Comparison of ENCODE assay signal across 8 mouse cellular contexts in the genomic region with DNA sequence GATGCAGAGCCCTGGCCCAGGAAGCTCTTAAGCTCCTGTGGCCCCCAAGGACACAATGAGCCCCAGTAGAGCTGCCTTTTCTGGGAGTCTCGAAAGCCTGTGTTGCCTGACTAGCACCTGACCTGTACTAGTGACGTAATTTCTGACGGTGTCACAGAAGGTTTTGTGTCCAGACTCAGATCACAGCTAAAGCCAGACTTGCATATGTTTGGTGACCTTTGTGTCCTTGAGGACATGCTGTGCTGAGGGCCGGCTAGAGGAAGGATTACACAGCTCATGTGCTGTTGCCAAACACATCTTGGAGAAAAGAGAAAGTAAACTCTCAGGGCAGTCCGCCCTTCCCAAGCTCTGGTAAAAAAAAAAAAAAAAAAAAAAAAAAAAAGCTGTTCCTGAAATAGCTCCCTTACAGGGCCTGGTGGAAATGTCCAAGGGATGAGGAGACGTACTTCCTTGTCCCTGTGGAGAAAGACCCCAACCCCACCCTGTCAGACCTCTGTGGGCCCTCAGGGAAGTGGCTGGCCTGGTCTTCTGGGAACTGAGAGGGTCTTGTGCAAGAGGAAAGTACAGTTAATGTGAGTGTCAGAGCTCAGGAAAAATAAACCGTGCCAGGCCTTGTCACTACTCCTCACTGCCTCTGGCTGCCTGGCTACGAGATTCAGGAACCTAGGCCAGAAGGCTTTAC. TPM values are rescaled to one million over a fixed set of nuclear protein-coding genes. Genes with fewer than 3 reads are reported as not detected.
DNase-seq lines count a peak whose midpoint lies in the region; ATAC-seq and TF ChIP-seq lines count a peak whose summit lies in the region.

No protein-coding gene starts in this region.

- H3K36me3 ChIP-seq in ES-E14 (ENCODE audit: control insufficient read depth, insufficient read depth, low read length, poor library complexity, severe bottlenecking): no peaks in the 10 kb centered on the region

- peak; percentile 38 to 41 for DNase-seq in adrenal gland, adult 18-20 months (ENCODE audit: low spot score in 2 of 2)
- DNase-seq in adrenal gland, postnatal 4 days (ENCODE audit: low spot score in 2 of 2): no peak
- no peak for DNase-seq in ES-E14 (ENCODE audit: low read depth, low spot score)
- DNase-seq in heart, adult 8-10 months (ENCODE audit: low spot score): peak; percentile 81
- peak; percentile 30 to 83 for DNase-seq in kidney, postnatal 25 days
- DNase-seq in cerebellum, adult 11-12 months: no peak
- no peak for DNase-seq in left cerebral cortex, adult 9 months (ENCODE audit: low spot score in 2 of 2)

- no peak overlapping the region for H3K9ac ChIP-seq in ES-E14 (ENCODE audit: insufficient read depth, low read depth, low read length, poor library complexity, severe bottlenecking)

- in situ Hi-C loops in ES-E14 (cut with MboI; ENCODE audit: low sequenced_read_pairs in 2 of 2, unreplicated experiment in 2 of 2): no loop called here

- H3K27ac ChIP-seq in ES-E14 (ENCODE audit: insufficient read depth, low read depth, low read length, poor library complexity, severe bottlenecking): no peak overlapping the region

- peaks cover 4 to 5% of the 10 kb centered on the region in 2 experiments; a peak in 3 of 4 replicates for H3K4me1 ChIP-seq in ES-E14 (ENCODE audit: control insufficient read depth in 2 of 2, insufficient read depth in 2 of 2, low read length in 2 of 2, poor library complexity in 1 of 2)

- ATAC-seq in erythroid progenitor cell, adult 5-6 weeks (replicated peaks; ENCODE audit: low FRiP score, poor library complexity, severe bottlenecking): no peak

- no peak overlapping the region for H3K4me3 ChIP-seq in ES-E14 (ENCODE audit: insufficient read depth in 1 of 2, low read depth in 1 of 2, low read length in 2 of 2, poor library complexity in 1 of 2, severe bottlenecking in 1 of 2)

- H3K9me3 ChIP-seq in ES-E14 (ENCODE audit: control insufficient read depth, insufficient read depth, low read depth, low read length): no peaks in the 10 kb centered on the region

TF ChIP-seq in ES-E14, 5 proteins besides CTCF, POLR2A, EP300 and RAD21:
- TF ChIP-seq ZNF384 (IDR thresholded peaks at IDR 0.05; ENCODE audit: low read depth, low read length) (peak; percentile 88), ZC3H11A (IDR thresholded peaks at IDR 0.05; ENCODE audit: borderline replicate concordance, low read depth, low read length) (no peak), CHD2 (IDR thresholded peaks at IDR 0.05; ENCODE audit: low read depth, low read length) (no peak), HCFC1 (IDR thresholded peaks at IDR 0.05; ENCODE audit: borderline replicate concordance, insufficient read depth, low read length) (no peak)
TF ChIP-seq in ES-E14: peak in this region for 1.

RNA-seq across cellular contexts. Expression of a gene that starts 45.8 kb away (rescaled TPM):
- total RNA-seq in adrenal gland, adult 18-20 months (2021): 10 to 100 TPM; 23.3 to 24.3 TPM
- total RNA-seq in adrenal gland, postnatal 4 days (2021): 10 to 100 TPM; 36.5 to 41.0 TPM
- total RNA-seq in ES-E14 (2012; rRNA removed): 13.7 and 22.9 TPM in 2 replicates
- total RNA-seq in heart, adult 8-10 months (2022): 10 to 100 TPM; 24.0 to 33.6 (median 30.4) TPM
- total RNA-seq in erythroid progenitor cell, adult 5-6 weeks (2015; ENCODE audit: low replicate concordance): 12.2 and 13.3 TPM in 2 replicates
- 9.6 and 13.5 TPM in 2 replicates for total RNA-seq in erythroid progenitor cell, adult 5-6 weeks (2017; ENCODE audit: low replicate concordance)

Comparison
In these comparisons a context has a peak if more than half of its experiments do, and no peak if none do; other contexts are left out.
1. DNase-seq: peak in adrenal gland, adult 18-20 months (2 of 2), heart, adult 8-10 months (single experiment) and kidney, postnatal 25 days (2 of 2); none in adrenal gland, postnatal 4 days (0 of 2), ES-E14 (single experiment), cerebellum, adult 11-12 months (single experiment) and left cerebral cortex, adult 9 months (0 of 2).